Mouse (Mus musculus) heart, embryonic 14.5 days (tissue): ENCODE results near the gene Mpo. TPM values are rescaled to one million over a fixed set of nuclear protein-coding genes. Genes with fewer than 3 reads are reported as not detected.
A peak's percentile ranks its signal among the peaks of the same experiment; 100 is the strongest.

ENCODE experiments used
- ATAC-seq: fragments of 200-750 bp; cut with Nextera tagmentation; 2 replicates; pipeline ENCODE4 v1.8.0; 2017; ENCODE audit warnings: low read depth, moderate TSS enrichment; ENCODE audit not compliant: insufficient number of reproducible peaks, insufficient read depth, low FRiP score
- H3K27ac ChIP-seq, 2 experiments: fragments of 200-500 bp in 1 of 2; fragments of 300-500 bp in 1 of 2; sonication (generic) in 1 of 2; replicated peaks in 1 of 2; 2 replicates each; pipeline ENCODE4 v1.5.1; 2012 to 2014; ENCODE audit warnings: low read depth in 2 of 2, low read length in 2 of 2, control low read depth in 1 of 2, mild to moderate bottlenecking in 1 of 2, mixed read lengths in 1 of 2; ENCODE audit not compliant: control insufficient read depth in 1 of 2, insufficient read depth in 1 of 2
- H3K27me3 ChIP-seq: fragments of 300-500 bp; sonication (generic); 2 replicates; pipeline ENCODE4 v1.6.1; 2014; ENCODE audit warnings: mild to moderate bottlenecking, low read length, control low read depth; ENCODE audit not compliant: control insufficient read depth, insufficient read depth
- H3K36me3 ChIP-seq: fragments of 300-500 bp; sonication (generic); 2 replicates; pipeline ENCODE4 v1.6.1; 2014; ENCODE audit warnings: mild to moderate bottlenecking, control low read depth, low read length, mixed read lengths; ENCODE audit not compliant: control insufficient read depth, insufficient read depth
- H3K4me1 ChIP-seq, 2 experiments: fragments of 200-500 bp in 1 of 2; fragments of 300-500 bp in 1 of 2; sonication (generic) in 1 of 2; 2 replicates each; pipeline ENCODE4 v1.6.1; 2012 to 2014; ENCODE audit warnings: low read length in 2 of 2, control low read depth in 1 of 2, mixed read lengths in 1 of 2; ENCODE audit not compliant: control insufficient read depth in 2 of 2, insufficient read depth in 2 of 2
- H3K4me2 ChIP-seq: fragments of 300-500 bp; sonication (generic); 2 replicates; pipeline ENCODE4 v1.6.1; 2014; ENCODE audit warnings: mild to moderate bottlenecking, low read length
- H3K4me3 ChIP-seq, 2 experiments: fragments of 200-500 bp in 1 of 2; fragments of 300-500 bp in 1 of 2; sonication (generic) in 1 of 2; 2 replicates each; pipeline ENCODE4 v1.5.1; 2012 to 2014; ENCODE audit warnings: low read length in 2 of 2, mild to moderate bottlenecking in 2 of 2, control low read depth in 1 of 2, low read depth in 1 of 2, moderate library complexity in 1 of 2; ENCODE audit not compliant: control insufficient read depth in 1 of 2, insufficient read depth in 1 of 2
- H3K9ac ChIP-seq: fragments of 300-500 bp; sonication (generic); 2 replicates; pipeline ENCODE4 v1.6.1; 2014; ENCODE audit warnings: mild to moderate bottlenecking, low read length
- H3K9me3 ChIP-seq: fragments of 300-500 bp; sonication (generic); 2 replicates; pipeline ENCODE4 v1.6.1; 2016; ENCODE audit warnings: low read length, control low read depth; ENCODE audit not compliant: control insufficient read depth
- WGBS: fragments of 180-500 bp; shearing (Covaris S2); extraction: QIAGEN DNeasy Blood & Tissue Kit; methylation state at CpG from one replicate; pipeline ENCODE4 v1.1.7; 2014; 5-methylcytosine and 5-hydroxymethylcytosine counted together
- polyA plus RNA-seq: library from polyadenylated mRNA; unstranded; fragments of >200 nt; fragmentation: Nextera tagmentation; extraction: Ambion mirVana; gene quantifications from 2 replicates; pipeline ENCODE4 v1.2.1, GENCODE M21; 2014

Mpo gene
- polyA plus RNA-seq, 1 experiment from 2014 or later = 1.00 TPM

DNA sequence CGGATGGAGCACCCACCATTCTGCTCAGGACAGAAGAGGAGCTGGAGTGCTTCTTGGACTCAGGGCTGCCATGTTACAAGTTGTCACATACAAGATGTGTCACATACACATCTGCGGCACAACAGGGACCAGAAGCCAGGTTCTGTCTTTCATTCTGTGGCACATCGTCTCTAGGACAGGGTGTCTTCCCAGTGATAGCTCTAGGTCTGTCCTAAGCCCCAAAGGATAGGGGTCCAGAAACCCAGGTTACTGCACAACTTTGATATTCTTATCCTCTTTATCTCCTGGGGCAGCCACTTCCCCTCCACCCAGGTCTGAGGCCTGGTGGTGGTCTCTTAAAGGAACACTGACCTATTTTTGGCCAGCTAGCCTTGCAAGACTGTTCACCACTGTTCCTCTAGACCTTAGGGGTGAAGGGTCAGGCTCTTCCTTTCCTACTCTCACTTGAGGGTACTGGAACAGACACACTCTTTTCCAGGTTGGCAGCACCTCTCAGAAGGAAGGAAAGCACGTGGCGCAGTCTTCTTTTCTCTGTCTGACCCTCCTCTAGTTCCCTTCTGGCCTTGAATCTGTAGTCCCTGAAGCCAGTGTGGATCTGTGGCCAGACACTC lies 39.4 kb upstream of the Mpo start:
- Histone ChIP-seq H3K9ac (no peak overlapping the region), H3K36me3 (no peaks in the 10 kb centered on the region), H3K4me3 (no peak overlapping the region), H3K27ac (no peak overlapping the region), H3K4me2 (no peak overlapping the region), H3K9me3 (no peaks in the 10 kb centered on the region), H3K27me3 (peaks cover 3% of the 10 kb centered on the region), H3K4me1 (peaks cover 0 to 2% of the 10 kb centered on the region in 2 experiments; a peak in 1 of 4 replicates)
- WGBS = 69% methylated on average over 5 of the region's 5 CpGs
- no peak for ATAC-seq

- ATAC-seq = no peak
- H3K4me3 ChIP-seq = no peak overlapping the region
- no peak overlapping the region for H3K9ac ChIP-seq
Measured at GRCm38 (mm10) chr11:87754603-87755002, 38.8 kb upstream of the Mpo start.

DNA sequence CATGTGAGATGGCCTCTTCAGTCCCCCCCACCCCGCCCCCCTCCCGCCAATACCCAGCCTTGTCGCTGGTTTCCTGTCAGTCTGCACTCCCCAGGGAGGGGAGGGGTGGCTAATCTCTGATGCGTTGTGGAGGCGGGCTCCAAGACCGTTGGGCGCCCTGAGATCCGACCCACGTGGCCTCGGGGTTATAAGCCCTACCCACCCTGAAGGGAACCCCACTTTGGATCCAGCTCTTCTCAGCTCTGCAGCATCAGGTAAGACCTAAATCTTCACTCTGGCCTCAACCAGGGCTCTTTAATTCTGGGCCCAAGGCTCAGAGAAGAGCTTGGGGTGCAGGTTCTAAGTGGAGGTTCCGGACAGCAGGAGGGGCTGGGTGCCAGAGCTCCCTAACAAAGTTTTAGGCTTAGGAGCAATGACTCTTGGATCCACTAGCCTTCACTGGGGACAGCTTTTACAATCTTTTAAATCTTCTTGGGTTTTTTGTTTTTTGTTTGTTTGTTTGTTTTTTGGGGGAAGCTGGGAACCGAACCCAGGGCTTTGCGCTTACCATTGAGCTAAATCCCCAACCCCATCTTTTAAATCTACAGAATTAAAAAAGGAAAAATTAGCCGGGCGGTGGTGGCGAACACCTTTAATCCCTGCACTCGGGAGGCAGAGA lies 37.9 kb upstream of the Mpo start:
- H3K4me2 ChIP-seq = no peak overlapping the region
- H3K9ac ChIP-seq = no peak overlapping the region
- ATAC-seq = no peak
- H3K4me3 ChIP-seq = no peak overlapping the region
- peaks cover 0 to 2% of the 10 kb centered on the region in 2 experiments; a peak in 1 of 4 replicates for H3K4me1 ChIP-seq
- H3K36me3 ChIP-seq = no peaks in the 10 kb centered on the region
- no peak overlapping the region for H3K27ac ChIP-seq
- 66% methylated on average over 17 of the region's 17 CpGs for WGBS
- no peaks in the 10 kb centered on the region for H3K9me3 ChIP-seq
- H3K27me3 ChIP-seq = peaks cover 17% of the 10 kb centered on the region

More at GRCm38 (mm10) chr11:87754603-87755002, 38.8 kb upstream of the Mpo start:
- H3K4me1 ChIP-seq = peaks cover 0 to 2% of the 10 kb centered on the region in 2 experiments; a peak in 1 of 4 replicates
- no peaks in the 10 kb centered on the region for H3K9me3 ChIP-seq
- H3K27ac ChIP-seq = no peak overlapping the region
- WGBS = 65% methylated on average over 5 of the region's 5 CpGs
- no peak overlapping the region for H3K4me2 ChIP-seq
- no peaks in the 10 kb centered on the region for H3K36me3 ChIP-seq
- H3K27me3 ChIP-seq = peaks cover 9% of the 10 kb centered on the region

DNA sequence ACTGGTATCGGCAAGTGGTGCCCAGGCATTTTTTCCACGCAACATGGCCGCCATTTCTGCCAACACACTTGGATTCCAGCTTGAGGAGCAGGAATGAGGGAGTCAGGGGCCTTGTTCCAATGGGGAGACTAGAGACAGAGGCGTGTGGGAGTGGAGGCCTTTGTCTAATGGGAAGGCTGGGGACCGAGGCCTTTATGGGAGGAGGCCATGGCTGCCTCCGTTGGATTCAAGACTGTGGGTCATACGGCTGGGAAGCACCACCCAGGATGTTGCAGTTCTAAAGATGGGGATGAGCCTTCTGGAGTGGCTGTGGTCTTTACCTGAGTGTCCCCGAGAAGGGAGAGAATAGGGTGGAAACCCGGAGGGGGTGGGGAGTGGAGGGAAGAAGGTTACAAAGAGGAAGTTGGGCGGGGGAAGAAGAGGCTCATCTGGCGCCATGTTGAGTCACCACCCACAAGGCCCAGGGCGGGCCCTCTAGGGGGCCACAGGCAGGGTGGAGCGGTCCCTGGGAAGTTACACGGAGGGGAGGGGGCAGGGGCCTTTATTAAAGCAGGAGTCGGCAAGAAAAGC lies 37.0 kb upstream of the Mpo start:
- Histone ChIP-seq H3K4me1 (peaks cover 0 to 2% of the 10 kb centered on the region in 2 experiments; a peak in 1 of 4 replicates), H3K9me3 (no peaks in the 10 kb centered on the region), H3K36me3 (no peaks in the 10 kb centered on the region), H3K27ac (no peak overlapping the region), H3K4me2 (no peak overlapping the region), H3K27me3 (peaks cover 25% of the 10 kb centered on the region), H3K4me3 (peak overlapping the region in 1 of 2 experiments; percentile 17; a peak in 1 of 4 replicates), H3K9ac (no peak overlapping the region)
- no peak for ATAC-seq
- 77% methylated on average over 15 of the region's 15 CpGs for WGBS

- Histone ChIP-seq H3K9ac (no peak overlapping the region), H3K9me3 (no peaks in the 10 kb centered on the region), H3K27ac (no peak overlapping the region), H3K27me3 (peaks cover 35% of the 10 kb centered on the region), H3K4me3 (peak overlapping the region; percentile 9 to 13; a peak in 1 of 4 replicates), H3K36me3 (no peaks in the 10 kb centered on the region), H3K4me1 (peaks cover 0 to 2% of the 10 kb centered on the region in 2 experiments; a peak in 1 of 4 replicates), H3K4me2 (no peak overlapping the region)
- 82% methylated on average over 25 of the region's 25 CpGs for WGBS
- ATAC-seq = no peak
Measured at GRCm38 (mm10) chr11:87757001-87757954, 36.1 kb upstream of the Mpo start.

DNA sequence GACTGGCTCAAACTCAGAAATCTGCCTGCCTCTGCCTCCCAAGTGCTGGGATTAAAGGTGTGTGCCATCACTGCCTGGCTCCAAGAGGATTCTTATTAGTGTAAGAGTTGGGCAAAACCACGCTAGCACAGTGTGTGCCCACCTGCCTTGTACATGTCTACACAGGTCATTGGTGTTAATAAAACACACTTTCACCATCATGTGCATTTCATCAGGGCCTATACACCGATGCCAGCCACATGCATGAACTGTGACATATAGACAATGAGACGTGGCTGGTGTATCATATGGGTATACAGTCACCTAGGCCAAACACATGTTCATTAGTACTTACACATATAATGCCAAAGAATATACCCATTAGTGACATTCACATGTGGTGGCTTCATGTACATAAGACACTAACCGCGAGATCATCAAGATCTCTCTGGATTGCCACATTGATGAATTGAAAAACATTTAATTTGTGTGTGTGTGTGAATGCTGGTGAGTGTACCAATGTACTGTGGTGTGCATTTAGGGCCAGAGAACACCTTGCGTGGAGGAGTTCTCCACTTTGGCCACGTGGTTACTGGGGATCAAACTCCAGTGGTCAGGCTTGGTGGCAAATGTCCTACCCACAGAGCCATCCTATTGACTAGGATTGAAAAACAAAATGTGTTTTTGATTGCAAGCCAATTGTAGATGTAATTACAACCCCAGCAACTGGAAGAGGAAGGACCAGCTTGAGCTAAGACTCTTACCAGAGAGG lies 35.0 kb upstream of the Mpo start:
- H3K9me3 ChIP-seq = no peaks in the 10 kb centered on the region
- no peak overlapping the region for H3K4me2 ChIP-seq
- WGBS = 73% methylated on average over 7 of the region's 7 CpGs
- H3K9ac ChIP-seq = no peak overlapping the region
- H3K4me3 ChIP-seq = no peak overlapping the region
- H3K4me1 ChIP-seq = peaks cover under 1 to 2% of the 10 kb centered on the region in 2 experiments; a peak in 2 of 4 replicates
- no peak for ATAC-seq
- no peaks in the 10 kb centered on the region for H3K36me3 ChIP-seq
- no peak overlapping the region for H3K27ac ChIP-seq
- H3K27me3 ChIP-seq = peaks cover 45% of the 10 kb centered on the region
